Mouse (Mus musculus) liver, postnatal 0 days (tissue): Measurements from ENCODE around the gene As3mt.

ENCODE experiments used
- CTCF ChIP-seq: sonication (generic); IDR thresholded peaks from 2 replicates; pipeline ENCODE4 v1.5.1; 2016; ENCODE audit warnings: antibody characterized with exemption, low read depth
- EP300 ChIP-seq: IDR thresholded peaks from 2 replicates; pipeline ENCODE4 v1.6.1; 2016; ENCODE audit warnings: antibody characterized with exemption, low read depth, mild to moderate bottlenecking

GRCm38 (mm10) chr19:46735241-46735640 lies 28.0 kb downstream of the As3mt start:
- TF ChIP-seq CTCF (no peak), EP300 (no peak)
